Mouse (Mus musculus): ENCODE measurements around the gene Olfr506. TPM values are rescaled to one million over a fixed set of nuclear protein-coding genes. Genes with fewer than 3 reads are reported as not detected.
"Not testable (repeated sequence)": the region's sequence is repeated elsewhere in the genome, so short reads cannot be mapped to it uniquely, and the experiment has no call there.

Olfr506 gene
- total RNA-seq (2017) = not detected in 2 replicates

- ATAC-seq (replicated peaks; ENCODE audit: low read depth, poor library complexity, severe bottlenecking) = no peak
These were observed at the start of gene Olfr506 for GRCm38 (mm10) chr7:108610487-108610886. TSS of gene Olfr506 (plus strand) at chr7:108610787.

- ATAC-seq (replicated peaks; ENCODE audit: low read depth, poor library complexity, severe bottlenecking) = no peak
These were observed 44.9 kb upstream of the Olfr506 start, which contains the start of gene Olfr504 for GRCm38 (mm10) chr7:108565693-108566092. TSS of gene Olfr504 (minus strand) at chr7:108565793.

- ATAC-seq (replicated peaks; ENCODE audit: low read depth, poor library complexity, severe bottlenecking) = no peak
These were observed 20.8 kb upstream of the Olfr506 start for GRCm38 (mm10) chr7:108589797-108590196.

GRCm38 (mm10) chr7:108601916-108602315 is 8.7 kb upstream of the Olfr506 start:
- ATAC-seq (replicated peaks; ENCODE audit: low read depth, poor library complexity, severe bottlenecking) = not testable (repeated sequence)

- no peak for ATAC-seq (replicated peaks; ENCODE audit: low read depth, poor library complexity, severe bottlenecking)
These were observed 3.5 kb downstream of the Olfr506 start for GRCm38 (mm10) chr7:108614110-108614509.

- ATAC-seq (replicated peaks; ENCODE audit: low read depth, poor library complexity, severe bottlenecking) = not testable (repeated sequence)
These were observed 6.2 kb downstream of the Olfr506 start for GRCm38 (mm10) chr7:108616781-108617180.

- no peak for ATAC-seq (replicated peaks; ENCODE audit: low read depth, poor library complexity, severe bottlenecking)
These were observed 10.9 kb downstream of the Olfr506 start, which contains the start of gene Olfr507 for GRCm38 (mm10) chr7:108621514-108621913. TSS of gene Olfr507 (plus strand) at chr7:108621814.

GRCm38 (mm10) chr7:108629694-108630093 is 19.1 kb downstream of the Olfr506 start, which contains the start of gene Olfr508:
TSS of gene Olfr508 (plus strand) at chr7:108629994.
- no peak for ATAC-seq (replicated peaks; ENCODE audit: low read depth, poor library complexity, severe bottlenecking)

GRCm38 (mm10) chr7:108651806-108652205 is 41.2 kb downstream of the Olfr506 start, which contains the start of gene Olfr509:
TSS of gene Olfr509 (minus strand) at chr7:108651906.
- no peak for ATAC-seq (replicated peaks; ENCODE audit: low read depth, poor library complexity, severe bottlenecking)

GRCm38 (mm10) chr7:108662419-108662818 is 51.8 kb downstream of the Olfr506 start:
- ATAC-seq (replicated peaks; ENCODE audit: low read depth, poor library complexity, severe bottlenecking) = no peak

Other genes with a start within 250 kb of the Olfr506 start
- gene Olfr494, start 245.5 kb upstream of the Olfr506 start, total RNA-seq (2017) = not detected in 2 replicates
- gene Olfr495, start 217.6 kb upstream of the Olfr506 start, total RNA-seq (2017) = not detected in 2 replicates
- not detected in 2 replicates for gene Olfr497, start 190.4 kb upstream of the Olfr506 start, total RNA-seq (2017)
- gene Olfr498, start 145.5 kb upstream of the Olfr506 start, total RNA-seq (2017) = not detected in 2 replicates
- gene Olfr502, start 85.7 kb upstream of the Olfr506 start, total RNA-seq (2017) = not detected in 2 replicates
- gene Olfr503, start 66.3 kb upstream of the Olfr506 start, total RNA-seq (2017) = not detected in 2 replicates
- not detected in 2 replicates for gene Olfr504, start 45.0 kb upstream of the Olfr506 start, total RNA-seq (2017)
- gene Olfr507, start 11.0 kb downstream of the Olfr506 start, total RNA-seq (2017) = not detected in 2 replicates
- gene Olfr508, start 19.2 kb downstream of the Olfr506 start, total RNA-seq (2017) = not detected in 2 replicates
- gene Olfr509, start 41.1 kb downstream of the Olfr506 start, total RNA-seq (2017) = not detected in 2 replicates
- gene Olfr510, start 55.6 kb downstream of the Olfr506 start, total RNA-seq (2017) = not detected in 2 replicates
- gene Olfr512, start 102.5 kb downstream of the Olfr506 start, total RNA-seq (2017) = not detected in 2 replicates
- gene Olfr513, start 140.2 kb downstream of the Olfr506 start, total RNA-seq (2017) = not detected in 2 replicates
- gene Olfr514, start 215.2 kb downstream of the Olfr506 start, total RNA-seq (2017) = not detected in 2 replicates
- gene Olfr516, start 239.7 kb downstream of the Olfr506 start, total RNA-seq (2017) = not detected in 2 replicates

Measured in common myeloid progenitor, adult 5-6 weeks (primary cell).